Mouse (Mus musculus): ENCODE measurements at regions not wholly inside any gene's neighbourhood (a gene's known extent, or its start where the extent isn't known, plus 50 kb on each side); places are given as distances from the start of the nearest gene placed in this dataset.

- DNase-seq = no peak
Observed at GRCm38 (mm10) chr17:67503125-67503878, 129.2 kb downstream of the Lrrc30 start.

- DNase-seq = no peak
Observed at GRCm38 (mm10) chr17:67502628-67503027, 129.9 kb downstream of the Lrrc30 start.

- DNase-seq = no peak
Observed at GRCm38 (mm10) chr17:67499783-67500641, 132.5 kb downstream of the Lrrc30 start.

GRCm38 (mm10) chr17:67497380-67497779 lies 135.1 kb downstream of the Lrrc30 start:
- no peak for DNase-seq

GRCm38 (mm10) chr17:67480463-67480862 lies 126.2 kb upstream of the Ptprm start:
- no peak for DNase-seq

- peak; percentile 85 for DNase-seq
Observed at GRCm38 (mm10) chr17:67473137-67473536, 118.9 kb upstream of the Ptprm start.

- DNase-seq = no peak
Observed at GRCm38 (mm10) chr17:67458851-67459421, 104.7 kb upstream of the Ptprm start.

GRCm38 (mm10) chr17:67451966-67452365 lies 97.7 kb upstream of the Ptprm start:
- no peak for DNase-seq

- no peak for DNase-seq
Observed at GRCm38 (mm10) chr17:67451081-67451480, 96.8 kb upstream of the Ptprm start.

- no peak for DNase-seq
Observed at GRCm38 (mm10) chr17:67450021-67450420, 95.8 kb upstream of the Ptprm start.

GRCm38 (mm10) chr17:67445986-67446385 lies 91.7 kb upstream of the Ptprm start:
- no peak for DNase-seq

GRCm38 (mm10) chr17:67440961-67441360 lies 86.7 kb upstream of the Ptprm start:
- no peak for DNase-seq

- DNase-seq = no peak
Observed at GRCm38 (mm10) chr17:67419956-67420711, 65.9 kb upstream of the Ptprm start.

- no peak for DNase-seq
Observed at GRCm38 (mm10) chr17:67412546-67413250, 58.4 kb upstream of the Ptprm start.

- DNase-seq = no peak
Observed at GRCm38 (mm10) chr17:67409911-67410310, 55.7 kb upstream of the Ptprm start.

- no peak for DNase-seq
Observed at GRCm38 (mm10) chr17:67405934-67406333, 51.7 kb upstream of the Ptprm start.
